Mouse (Mus musculus): Measurements from ENCODE around the gene Zfp174.
"Not testable (repeated sequence)": the region's sequence is repeated elsewhere in the genome, so short reads cannot be mapped to it uniquely, and the experiment has no call there.

Gene Zfp174

DNA sequence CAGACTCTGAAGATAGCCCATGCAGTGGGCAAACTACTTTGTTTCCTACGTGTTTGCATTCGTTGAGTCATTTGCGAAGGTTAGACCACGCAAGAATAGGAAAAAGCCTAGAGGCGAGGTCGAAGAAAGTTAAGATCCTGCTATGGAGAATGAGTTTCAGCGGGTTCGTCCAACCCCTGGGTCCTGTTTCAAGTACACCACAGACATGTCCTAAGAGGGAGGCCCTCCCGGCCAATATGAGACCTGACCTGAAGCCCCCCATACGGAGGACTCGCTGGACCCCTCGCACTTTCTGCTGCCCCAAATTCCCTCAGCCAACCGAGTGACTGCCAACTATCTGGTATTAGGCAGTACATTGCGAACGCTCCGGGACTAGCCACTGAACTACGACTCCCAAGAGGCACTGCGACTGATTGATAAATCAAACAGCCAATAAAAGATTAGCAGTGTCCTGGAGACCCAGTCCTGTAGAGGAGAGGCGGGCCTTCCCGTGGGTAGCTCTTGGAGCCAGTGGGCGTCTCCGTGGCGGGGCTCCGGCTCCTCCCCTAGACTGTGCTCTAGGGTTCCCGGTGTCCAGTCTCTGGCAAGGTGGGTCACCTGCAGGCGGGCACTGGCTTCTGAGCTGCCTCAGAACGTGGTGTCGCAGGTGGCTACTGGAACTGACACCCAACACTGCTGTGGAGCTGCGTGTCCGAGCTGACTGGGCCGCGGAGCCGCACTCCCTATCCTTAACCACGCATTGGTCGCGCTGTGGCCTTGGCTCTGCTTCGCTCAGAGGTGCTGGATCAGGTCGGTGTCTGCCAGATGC, at the start of gene Zfp174:
Gene Zfp174, plus strand, starts transcription at position 558 of the 808 bp plus-strand sequence.
- DNase-seq = peak; percentile 98

- DNase-seq = no peak
These were observed 38.9 kb upstream of the Zfp174 start for GRCm38 (mm10) chr16:3808176-3808575.

DNA sequence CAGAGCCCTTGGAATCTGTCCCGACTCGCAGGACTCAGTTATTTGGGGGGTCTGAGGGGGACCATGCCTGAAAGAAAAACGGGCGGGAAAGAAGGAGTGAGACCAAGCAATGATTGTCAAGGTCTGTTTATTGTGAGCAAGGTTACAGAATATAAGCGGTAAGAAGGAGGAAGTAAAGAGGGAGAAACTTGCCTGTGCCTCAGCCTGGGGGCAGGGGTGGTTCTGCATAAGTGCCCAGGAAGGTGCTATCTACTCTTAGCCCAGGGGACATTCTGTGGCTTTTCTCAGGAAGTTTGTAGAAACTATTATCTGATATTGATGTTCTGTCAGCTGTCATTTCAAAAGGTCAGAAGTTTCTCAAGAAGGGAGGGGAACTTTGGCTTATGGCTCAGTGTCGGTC, 32.4 kb upstream of the Zfp174 start:
- DNase-seq = not testable (repeated sequence)

DNA sequence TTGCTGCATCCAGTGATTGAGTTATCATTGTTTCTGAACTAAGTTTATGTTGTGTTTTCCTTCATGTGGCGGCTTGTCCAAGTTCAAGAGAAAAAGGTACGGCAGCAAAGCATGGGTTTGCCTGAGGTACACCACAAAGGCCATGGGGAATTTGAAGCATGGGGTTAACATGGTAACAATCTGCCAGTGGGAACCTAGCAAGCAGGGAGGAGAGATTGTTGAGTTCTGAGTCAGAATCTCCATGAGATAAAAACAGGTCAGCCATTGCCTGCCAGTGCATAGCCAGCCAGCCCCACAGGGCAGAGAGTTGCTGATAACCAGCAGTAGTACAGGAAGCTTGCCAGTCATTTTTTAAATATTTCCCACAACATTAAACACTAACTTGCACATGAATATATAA, 26.9 kb upstream of the Zfp174 start:
- no peak for DNase-seq

- no peak for DNase-seq
These were observed 19.0 kb upstream of the Zfp174 start for GRCm38 (mm10) chr16:3828021-3828420.

- no peak for DNase-seq
These were observed 17.3 kb upstream of the Zfp174 start for GRCm38 (mm10) chr16:3829727-3830126.

DNA sequence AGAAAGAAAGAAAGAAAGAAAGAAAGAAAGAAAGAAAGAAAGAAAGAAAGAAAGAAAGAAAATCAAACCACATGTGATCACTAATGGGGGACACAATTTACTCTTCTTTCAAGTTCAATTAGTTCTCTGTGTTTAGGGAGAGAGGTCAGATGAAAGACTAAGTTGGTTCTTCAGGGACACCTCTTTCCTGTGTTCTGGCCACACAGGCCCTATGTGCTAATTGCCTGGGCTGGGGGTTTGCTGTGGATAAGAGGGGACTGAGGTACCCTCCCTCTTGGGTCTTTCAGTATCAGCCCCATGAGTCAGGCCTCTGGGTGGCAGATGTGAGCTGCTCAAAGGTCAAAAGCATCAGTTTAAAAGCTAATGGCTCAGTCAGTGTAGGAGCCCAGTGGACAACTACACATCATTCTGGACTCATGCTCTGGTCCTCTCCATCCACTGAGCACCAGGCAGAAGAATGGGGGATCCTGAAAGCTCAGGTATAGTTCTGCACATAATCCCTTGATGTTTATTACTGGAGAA, 16.4 kb upstream of the Zfp174 start, which contains the start of gene Olfr15:
Gene Olfr15, plus strand, starts transcription at position 291 of the 522 bp plus-strand sequence.
- DNase-seq = no peak

- DNase-seq = no peak
These were observed 11.6 kb upstream of the Zfp174 start for GRCm38 (mm10) chr16:3835461-3835860.

DNA sequence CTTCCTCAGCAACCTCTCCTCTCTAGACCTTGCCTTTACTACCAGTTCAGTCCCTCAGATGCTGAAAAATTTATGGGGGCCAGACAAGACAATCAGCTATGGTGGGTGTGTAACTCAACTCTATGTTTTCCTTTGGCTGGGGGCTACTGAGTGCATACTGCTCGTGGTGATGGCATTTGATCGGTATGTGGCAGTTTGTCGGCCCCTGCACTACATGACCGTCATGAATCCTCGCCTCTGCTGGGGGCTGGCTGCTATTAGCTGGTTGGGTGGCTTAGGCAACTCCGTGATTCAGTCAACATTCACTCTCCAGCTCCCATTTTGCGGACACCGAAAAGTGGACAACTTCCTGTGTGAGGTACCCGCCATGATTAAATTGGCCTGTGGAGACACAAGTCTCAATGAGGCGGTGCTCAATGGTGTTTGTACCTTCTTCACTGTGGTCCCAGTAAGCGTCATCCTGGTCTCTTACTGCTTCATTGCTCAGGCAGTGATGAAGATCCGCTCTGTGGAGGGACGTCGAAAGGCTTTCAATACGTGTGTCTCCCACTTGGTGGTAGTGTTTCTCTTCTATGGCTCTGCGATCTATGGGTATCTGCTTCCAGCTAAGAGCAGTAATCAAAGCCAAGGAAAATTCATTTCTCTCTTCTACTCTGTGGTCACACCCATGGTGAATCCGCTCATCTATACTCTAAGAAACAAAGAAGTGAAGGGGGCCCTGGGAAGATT, 7.7 kb upstream of the Zfp174 start:
- no peak for DNase-seq

GRCm38 (mm10) chr16:3842989-3843388, 4.1 kb upstream of the Zfp174 start:
- DNase-seq = no peak

GRCm38 (mm10) chr16:3843796-3844195, 3.3 kb upstream of the Zfp174 start:
- DNase-seq = no peak

DNA sequence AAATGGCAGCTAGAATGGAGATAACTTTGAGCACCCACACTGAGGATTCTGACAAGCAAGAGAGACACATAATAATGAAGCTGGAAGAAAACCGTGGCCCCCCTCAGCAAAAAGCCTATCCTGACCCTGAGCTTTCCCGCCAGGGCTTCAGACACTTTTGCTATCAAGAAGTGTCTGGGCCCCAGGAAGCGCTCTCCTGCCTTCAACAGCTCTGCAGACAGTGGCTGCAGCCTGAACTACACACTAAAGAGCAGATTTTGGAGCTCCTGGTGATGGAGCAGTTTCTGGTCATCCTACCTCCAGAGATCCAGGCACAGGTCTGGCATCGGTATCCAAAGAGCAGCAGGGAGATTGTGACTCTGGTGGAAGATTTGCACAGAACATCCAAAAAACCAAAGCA, 803 bp downstream of the Zfp174 start:
- no peak for DNase-seq

DNA sequence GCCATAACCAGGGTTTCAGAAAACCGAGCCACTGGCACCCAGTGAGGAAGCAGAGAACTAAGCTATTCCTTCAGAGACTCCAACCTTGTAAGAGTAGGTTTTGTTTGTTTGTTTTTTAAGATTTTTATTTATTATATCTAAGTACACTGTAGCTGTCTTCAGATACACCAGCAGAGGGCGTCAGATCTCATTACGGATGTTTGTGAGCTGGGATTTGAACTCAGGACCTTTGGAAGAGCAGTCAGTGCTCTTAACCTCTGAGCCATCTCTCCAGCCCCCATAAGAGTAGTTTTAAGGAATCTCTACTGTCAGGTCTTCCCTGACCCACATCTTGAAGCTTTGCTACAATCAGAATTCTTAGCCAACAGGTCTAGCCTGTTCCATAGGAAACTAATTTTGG, 1.3 kb downstream of the Zfp174 start:
- no peak for DNase-seq

DNA sequence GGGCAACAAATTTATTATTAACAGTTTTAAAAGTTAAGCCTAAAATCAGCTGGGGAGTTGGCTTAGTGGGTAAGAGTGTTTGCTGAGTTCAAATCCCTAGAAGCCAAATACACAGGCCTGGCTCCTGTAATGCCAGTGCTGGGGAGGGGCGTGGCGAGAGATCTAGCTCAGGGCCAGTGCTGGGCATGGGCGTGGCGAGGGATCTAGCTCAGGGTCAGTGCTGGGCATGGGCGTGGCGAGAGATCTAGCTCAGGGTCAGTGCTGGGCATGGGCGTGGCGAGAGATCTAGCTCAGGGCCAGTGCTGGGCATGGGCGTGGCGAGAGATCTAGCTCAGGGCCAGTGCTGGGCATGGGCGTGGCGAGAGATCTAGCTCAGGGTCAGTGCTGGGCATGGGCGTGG, 4.2 kb downstream of the Zfp174 start:
- DNase-seq = not testable (repeated sequence)

GRCm38 (mm10) chr16:3852586-3852985, 5.5 kb downstream of the Zfp174 start:
- DNase-seq = no peak

- no peak for DNase-seq
These were observed 7.5 kb downstream of the Zfp174 start for GRCm38 (mm10) chr16:3854437-3855182.

- no peak for DNase-seq
These were observed 8.7 kb downstream of the Zfp174 start for GRCm38 (mm10) chr16:3855776-3856175.

- DNase-seq = no peak
These were observed 12.2 kb downstream of the Zfp174 start for GRCm38 (mm10) chr16:3859254-3859653.

GRCm38 (mm10) chr16:3871815-3872214, 24.7 kb downstream of the Zfp174 start:
- no peak for DNase-seq

DNA sequence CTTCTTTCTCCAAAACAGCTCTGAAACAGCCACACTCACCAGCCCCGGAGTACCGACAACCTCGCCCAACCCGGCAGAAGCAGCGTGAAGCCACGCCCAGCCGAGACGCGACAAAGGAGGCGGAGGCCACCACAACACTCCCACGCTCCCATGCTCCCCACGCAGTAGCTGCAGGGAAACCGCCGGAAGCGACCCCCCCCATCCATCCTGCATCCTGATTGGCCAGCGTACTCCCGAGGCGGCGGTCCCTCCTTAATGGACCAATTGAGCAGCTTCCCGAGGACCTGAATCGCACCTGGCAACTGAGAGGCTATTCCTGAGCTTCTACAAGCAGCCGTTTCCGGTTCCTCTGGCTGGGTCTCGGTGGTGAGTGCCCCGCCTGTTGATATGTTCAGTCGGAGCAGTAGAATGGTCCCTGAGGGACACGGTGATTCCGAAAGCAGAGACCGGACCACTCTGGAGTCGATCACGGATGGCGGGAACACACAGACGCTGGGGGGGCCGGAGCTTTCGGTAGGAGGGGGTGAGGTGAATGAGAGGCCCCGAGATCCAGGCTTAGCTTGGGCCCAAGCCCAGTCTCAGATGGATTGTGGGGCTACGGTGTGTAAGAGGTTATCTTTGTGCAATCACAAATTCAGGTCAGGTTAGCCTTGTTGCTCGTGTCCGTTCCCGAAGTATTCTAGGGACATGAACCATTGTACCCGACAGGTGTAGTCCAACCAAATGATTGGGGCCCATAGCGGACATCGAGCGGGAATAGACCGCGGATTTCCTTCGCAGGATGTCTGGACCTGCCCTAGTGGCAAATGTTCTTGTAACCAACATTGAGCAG, 25.4 kb downstream of the Zfp174 start, which contains the start of gene Naa60:
Gene Naa60, plus strand, starts transcription at position 160 of the 832 bp plus-strand sequence.
- peak; percentile 94 for DNase-seq

- no peak for DNase-seq
These were observed 29.3 kb downstream of the Zfp174 start for GRCm38 (mm10) chr16:3876346-3876745.
